Mouse (Mus musculus): ENCODE measurements around the gene Pik3ap1.

GRCm38 (mm10) chr19:41364509-41364908 lies 20.4 kb downstream of the Pik3ap1 start:
- TF ChIP-seq GATA1 (IDR thresholded peaks at IDR 0.05; ENCODE audit: low read length) (no peak), TAL1 (IDR thresholded peaks at IDR 0.05; ENCODE audit: low read length) (no peak)

All from erythroblast, embryonic 14.5 days (primary cell).